Mouse (Mus musculus) embryonic facial prominence, embryonic 13.5 days (tissue): ENCODE results near the gene Dbp. TPM values are rescaled to one million over a fixed set of nuclear protein-coding genes. Genes with fewer than 3 reads are reported as not detected.
A peak's percentile ranks its signal among the peaks of the same experiment; 100 is the strongest.

Experiments
- ATAC-seq: fragments of 200-750 bp; cut with Nextera tagmentation; 2 replicates; pipeline ENCODE4 v1.8.0; 2017; ENCODE audit warnings: low read depth; ENCODE audit not compliant: insufficient number of reproducible peaks, insufficient read depth, low FRiP score, low TSS enrichment
- H3K27ac ChIP-seq: fragments of 300-500 bp; sonication (generic); 2 replicates; pipeline ENCODE4 v1.5.1; 2015; ENCODE audit warnings: moderate library complexity, mild to moderate bottlenecking, inconsistent platforms
- H3K27me3 ChIP-seq: fragments of 300-500 bp; sonication (generic); 2 replicates; pipeline ENCODE4 v1.6.1; 2015; ENCODE audit warnings: mild to moderate bottlenecking, inconsistent platforms
- H3K36me3 ChIP-seq: fragments of 300-500 bp; sonication (generic); 2 replicates; pipeline ENCODE4 v1.6.1; 2015; ENCODE audit warnings: mild to moderate bottlenecking, inconsistent platforms
- H3K4me1 ChIP-seq: fragments of 300-500 bp; sonication (generic); 2 replicates; pipeline ENCODE4 v1.6.1; 2015; ENCODE audit warnings: inconsistent platforms
- H3K4me2 ChIP-seq: fragments of 300-500 bp; sonication (generic); 2 replicates; pipeline ENCODE4 v1.6.1; 2015; ENCODE audit warnings: moderate library complexity, mild to moderate bottlenecking, inconsistent platforms
- H3K4me3 ChIP-seq: fragments of 300-500 bp; sonication (generic); 2 replicates; pipeline ENCODE4 v1.5.1; 2015; ENCODE audit warnings: mild to moderate bottlenecking, inconsistent platforms
- H3K9ac ChIP-seq: fragments of 300-500 bp; sonication (generic); 2 replicates; pipeline ENCODE4 v1.6.1; 2015; ENCODE audit warnings: mild to moderate bottlenecking, inconsistent platforms
- H3K9me3 ChIP-seq: fragments of 300-500 bp; sonication (generic); 2 replicates; pipeline ENCODE4 v1.6.1; 2016; ENCODE audit warnings: inconsistent platforms
- WGBS: fragments of 180-500 bp; shearing (Covaris S2); methylation state at CpG from one replicate; pipeline ENCODE4 v1.1.7; 2015; ENCODE audit warnings: mixed read lengths; 5-methylcytosine and 5-hydroxymethylcytosine counted together
- polyA plus RNA-seq: library from polyadenylated mRNA; unstranded; fragments of >200 nt; fragmentation: Nextera tagmentation; extraction: Ambion mirVana; gene quantifications from 2 replicates; pipeline ENCODE4 v1.2.1, GENCODE M21; 2015

Gene Dbp
- polyA plus RNA-seq, 1 experiment from 2014 or later: 10.2 TPM

DNA sequence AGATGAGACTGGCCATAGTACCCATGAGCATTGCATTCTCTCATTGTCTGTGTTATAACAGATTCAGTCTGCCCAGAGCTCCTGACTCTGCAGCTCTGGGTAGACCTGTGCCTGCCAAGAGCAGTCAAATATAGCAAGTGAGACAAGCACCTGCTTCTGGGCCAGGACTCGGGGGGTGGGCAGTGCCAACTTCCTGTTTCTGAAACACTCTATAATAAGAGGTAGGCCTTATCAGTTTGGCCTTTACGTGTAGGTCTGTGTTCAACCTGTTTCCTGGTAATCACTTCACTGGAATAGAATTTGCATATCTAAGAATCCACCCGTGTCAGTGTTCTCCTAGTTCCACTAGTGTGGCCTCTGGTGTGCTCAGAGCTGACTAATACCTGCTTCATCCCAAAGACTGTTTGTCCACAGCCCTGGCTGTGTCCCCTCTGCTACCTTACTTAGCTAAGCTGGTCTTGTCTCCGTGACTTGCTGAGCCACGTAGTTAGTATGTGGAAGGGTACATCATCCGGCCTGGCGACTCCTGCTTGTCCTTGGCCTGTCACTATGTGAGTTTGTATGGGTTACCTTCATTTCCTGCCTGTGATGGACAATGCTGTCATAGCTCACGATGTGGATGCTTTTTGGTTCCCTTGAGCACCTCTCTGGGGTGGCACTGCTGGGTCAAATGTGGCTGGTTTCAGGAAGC lies 23.7 kb upstream of the Dbp start:
- ATAC-seq: no peak
- no peak overlapping the region for H3K27ac ChIP-seq
- H3K27me3 ChIP-seq: no peaks in the 10 kb centered on the region
- H3K4me3 ChIP-seq: no peak overlapping the region
- H3K4me2 ChIP-seq: no peak overlapping the region
- no peaks in the 10 kb centered on the region for H3K9me3 ChIP-seq
- 84% methylated on average over 8 of the region's 8 CpGs for WGBS
- no peak overlapping the region for H3K9ac ChIP-seq
- H3K4me1 ChIP-seq: peaks cover 41% of the 10 kb centered on the region
- no peaks in the 10 kb centered on the region for H3K36me3 ChIP-seq

DNA sequence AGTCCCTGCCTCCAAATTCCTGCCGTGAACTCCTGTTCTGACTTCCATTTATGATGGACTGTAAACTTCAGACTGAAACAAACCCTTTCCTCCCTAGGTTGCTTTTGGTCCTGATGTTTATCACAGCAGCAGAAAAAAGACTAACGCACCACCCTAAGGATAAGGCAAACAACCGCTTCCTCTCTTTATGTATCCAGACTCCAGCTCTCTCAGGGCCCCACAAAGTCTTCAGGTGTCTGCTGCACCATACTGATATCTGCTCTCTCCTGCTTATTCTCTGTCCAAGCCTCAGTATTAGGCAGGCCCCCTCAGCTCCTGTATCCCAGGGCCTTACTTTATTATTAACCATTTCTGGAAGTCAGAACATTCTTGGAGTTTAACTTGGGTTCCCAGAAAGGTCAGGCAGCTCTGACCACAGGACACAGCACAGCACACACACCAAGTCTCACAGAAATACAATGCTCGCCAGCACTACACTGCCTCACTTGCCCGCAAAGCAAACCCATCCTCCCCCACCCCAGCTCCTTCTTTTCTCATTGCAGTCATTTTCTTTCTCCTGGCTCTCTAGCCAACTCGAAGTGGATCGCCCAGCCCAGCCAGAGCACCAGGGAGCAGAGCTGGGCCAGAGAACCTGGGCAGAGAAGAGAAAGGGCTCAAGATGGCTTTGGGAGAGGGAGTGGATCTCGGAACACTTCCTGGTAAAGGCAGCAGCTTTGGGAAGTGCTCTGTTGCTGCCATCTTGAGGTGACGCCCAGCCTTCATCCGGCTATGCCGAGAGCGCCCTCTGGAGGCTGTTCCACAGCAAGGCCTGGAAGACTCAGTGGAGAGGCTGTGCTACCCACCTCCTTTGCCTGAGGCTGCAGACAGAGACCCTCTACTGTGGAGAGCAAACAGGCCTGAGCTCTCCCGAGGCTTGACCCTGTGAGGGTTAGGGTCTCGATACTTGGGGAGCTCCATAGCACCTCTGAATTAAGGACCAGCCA lies 22.5 kb upstream of the Dbp start:
- Histone ChIP-seq H3K4me1 (peaks cover 48% of the 10 kb centered on the region), H3K4me3 (0 out of 2 replicates have a peak overlapping the region, but pooled peaks have one; percentile 13), H3K9ac (peak overlapping the region; percentile 41; the same call in 1 of the 2 replicates), H3K4me2 (peak overlapping the region; percentile 50), H3K27me3 (no peaks in the 10 kb centered on the region), H3K9me3 (no peaks in the 10 kb centered on the region), H3K27ac (peak overlapping the region; percentile 51; the same call in 1 of the 2 replicates), H3K36me3 (no peaks in the 10 kb centered on the region)
- 30% methylated on average over 14 of the region's 14 CpGs for WGBS
- no peak; the same call in 1 of the 2 replicates for ATAC-seq

DNA sequence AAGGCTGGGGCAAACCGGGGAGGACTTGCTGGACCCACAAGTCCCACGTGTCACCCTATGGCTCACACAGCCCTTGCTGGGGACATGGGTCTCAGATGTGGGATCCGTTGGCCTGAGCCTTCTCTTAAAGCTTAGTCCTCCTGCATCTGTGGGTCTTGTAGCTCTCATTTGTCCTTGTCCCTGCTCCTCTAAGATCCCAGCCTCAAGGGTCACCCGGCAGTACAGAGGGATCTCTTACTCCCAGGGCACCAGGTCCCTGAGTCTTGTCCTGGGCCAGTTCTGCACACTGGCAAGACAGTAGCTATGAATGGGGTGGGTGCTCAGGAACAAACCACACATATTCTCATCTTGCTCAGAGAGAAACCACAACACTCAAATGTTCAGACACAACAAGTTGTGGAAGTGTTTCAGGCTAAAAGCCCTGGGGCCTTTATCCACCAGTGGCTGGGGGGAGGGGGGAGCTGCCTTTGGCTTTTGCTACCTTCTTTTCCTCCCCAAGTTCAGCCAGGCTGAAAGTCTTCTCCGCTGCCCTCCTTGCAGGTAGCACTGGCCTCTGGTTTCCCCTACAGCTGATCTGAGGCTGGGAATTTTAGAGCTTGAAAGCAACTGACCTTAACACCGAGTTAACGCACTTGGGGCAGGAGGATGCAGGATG lies 21.4 kb upstream of the Dbp start, which contains the start of gene Ntn5:
Gene Ntn5 (plus strand): TSS at position 627 of the 655 bp plus-strand sequence.
- WGBS: 69% methylated on average over 7 of the region's 7 CpGs
- H3K4me2 ChIP-seq: peak within 1 kb of the TSS; percentile 50
- no peak for ATAC-seq
- no peaks in the 10 kb centered on the region for H3K36me3 ChIP-seq
- H3K9me3 ChIP-seq: no peaks in the 10 kb centered on the region
- no peaks in the 10 kb centered on the region for H3K27me3 ChIP-seq
- peak within 1 kb of the TSS; percentile 7; the same call in 1 of the 2 replicates for H3K4me3 ChIP-seq
- peaks cover 48% of the 10 kb centered on the region for H3K4me1 ChIP-seq
- H3K9ac ChIP-seq: peak within 1 kb of the TSS; percentile 57; the same call in 1 of the 2 replicates
- H3K27ac ChIP-seq: peak within 1 kb of the TSS; percentile 87

DNA sequence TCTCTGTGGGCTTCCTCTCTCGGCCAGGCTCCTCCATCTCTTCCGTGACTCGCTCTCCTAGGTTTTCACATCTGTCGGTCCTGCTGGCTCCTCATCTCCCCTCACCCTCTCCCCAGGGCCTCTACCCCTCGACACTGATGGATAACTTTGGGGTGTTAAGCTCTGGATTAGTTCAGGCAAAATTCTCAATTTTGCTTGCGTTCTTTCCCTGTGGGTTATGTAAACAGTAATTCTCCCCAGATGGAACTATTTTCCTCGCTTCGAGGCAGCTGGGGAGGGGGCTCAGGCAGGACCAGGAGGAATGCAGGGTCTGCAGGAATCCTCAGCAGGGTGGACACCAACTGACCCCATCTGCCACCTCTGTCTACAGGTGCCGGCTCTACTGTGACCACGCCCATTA lies 19.1 kb upstream of the Dbp start:
- Histone ChIP-seq H3K9me3 (no peaks in the 10 kb centered on the region), H3K27ac (peak overlapping the region; percentile 87), H3K4me2 (peak overlapping the region; percentile 44), H3K9ac (peak overlapping the region; percentile 57), H3K4me1 (peaks cover 48% of the 10 kb centered on the region), H3K27me3 (no peaks in the 10 kb centered on the region), H3K36me3 (no peaks in the 10 kb centered on the region), H3K4me3 (0 out of 2 replicates have a peak overlapping the region, but pooled peaks have one; percentile 18)
- no peak for ATAC-seq
- 17% methylated on average over 10 of the region's 10 CpGs for WGBS

DNA sequence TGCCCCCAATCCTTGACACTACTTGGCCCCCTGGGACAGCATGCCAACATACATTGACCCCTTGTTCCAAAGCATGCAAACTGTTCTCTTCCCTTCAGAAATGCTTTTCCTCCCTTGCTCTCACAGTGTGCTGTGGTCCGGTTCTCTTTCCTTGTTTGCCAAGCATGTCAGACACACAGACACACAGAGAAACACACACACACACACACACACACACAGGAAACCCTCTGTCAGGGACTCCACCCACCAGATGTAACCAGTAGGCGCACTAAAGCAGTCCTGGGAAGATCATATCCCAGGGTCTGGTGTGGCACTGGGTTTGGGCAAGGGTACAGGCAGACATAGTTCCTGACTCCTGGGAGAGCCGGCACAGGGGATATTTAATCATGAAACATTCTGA lies 18.0 kb upstream of the Dbp start:
- Histone ChIP-seq H3K4me2 (0 out of 2 replicates have a peak overlapping the region, but pooled peaks have one; percentile 44), H3K36me3 (no peaks in the 10 kb centered on the region), H3K9me3 (no peaks in the 10 kb centered on the region), H3K27ac (peak overlapping the region; percentile 87; the same call in 1 of the 2 replicates), H3K4me3 (no peak overlapping the region), H3K27me3 (no peaks in the 10 kb centered on the region), H3K9ac (peak overlapping the region; percentile 21; the same call in 1 of the 2 replicates), H3K4me1 (peaks cover 48% of the 10 kb centered on the region)
- WGBS: 70% methylated on average over 3 of the region's 3 CpGs
- ATAC-seq: no peak

DNA sequence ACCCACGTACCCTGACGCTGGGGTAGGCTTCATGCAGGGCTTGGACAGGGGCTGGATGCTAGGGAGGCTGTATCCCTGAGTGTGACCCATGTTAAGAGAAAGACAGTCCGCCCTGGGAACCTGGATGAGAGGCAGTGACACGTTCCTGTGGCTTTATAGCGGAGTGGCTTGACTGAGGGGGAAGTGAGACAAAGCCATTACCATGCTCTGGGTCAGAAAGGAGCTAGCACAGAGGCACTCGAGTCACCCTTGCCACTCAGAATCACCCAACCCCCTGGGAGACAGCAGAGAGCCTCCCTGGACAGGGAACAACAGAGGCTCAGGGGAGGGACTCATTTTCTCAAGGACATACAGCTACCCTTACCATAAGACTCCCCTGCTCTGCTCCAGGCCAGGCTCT lies 15.8 kb upstream of the Dbp start:
- no peak for ATAC-seq
- Histone ChIP-seq H3K27ac (no peak overlapping the region), H3K4me1 (peaks cover 32% of the 10 kb centered on the region), H3K36me3 (no peaks in the 10 kb centered on the region), H3K4me2 (no peak overlapping the region), H3K4me3 (no peak overlapping the region), H3K9ac (no peak overlapping the region), H3K9me3 (no peaks in the 10 kb centered on the region), H3K27me3 (no peaks in the 10 kb centered on the region)
- WGBS: 56% methylated on average over 6 of the region's 6 CpGs

DNA sequence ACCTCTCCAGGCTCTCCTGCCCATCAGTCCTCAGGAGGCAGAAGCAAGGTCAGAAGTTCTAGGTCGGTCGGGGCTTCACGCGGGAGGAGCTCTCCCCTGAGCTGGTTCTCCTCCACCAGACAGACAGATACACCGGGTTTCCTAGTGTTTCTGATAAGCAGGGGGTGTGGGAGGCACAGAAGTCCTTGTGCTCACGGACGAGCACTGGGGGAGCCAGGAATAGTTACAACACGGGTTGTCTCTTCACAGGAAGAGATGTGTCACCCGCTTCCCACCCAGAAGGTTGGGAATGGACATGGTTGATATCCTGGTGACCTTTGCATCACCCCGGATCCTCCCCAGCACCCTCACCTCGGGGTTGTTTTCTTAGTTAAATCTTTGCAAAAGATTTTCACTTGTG lies 15.1 kb upstream of the Dbp start:
- Histone ChIP-seq H3K36me3 (no peaks in the 10 kb centered on the region), H3K4me3 (no peak overlapping the region), H3K4me2 (no peak overlapping the region), H3K4me1 (peaks cover 32% of the 10 kb centered on the region), H3K27me3 (no peaks in the 10 kb centered on the region), H3K9me3 (no peaks in the 10 kb centered on the region), H3K9ac (no peak overlapping the region), H3K27ac (no peak overlapping the region)
- 76% methylated on average over 11 of the region's 11 CpGs for WGBS
- no peak for ATAC-seq

DNA sequence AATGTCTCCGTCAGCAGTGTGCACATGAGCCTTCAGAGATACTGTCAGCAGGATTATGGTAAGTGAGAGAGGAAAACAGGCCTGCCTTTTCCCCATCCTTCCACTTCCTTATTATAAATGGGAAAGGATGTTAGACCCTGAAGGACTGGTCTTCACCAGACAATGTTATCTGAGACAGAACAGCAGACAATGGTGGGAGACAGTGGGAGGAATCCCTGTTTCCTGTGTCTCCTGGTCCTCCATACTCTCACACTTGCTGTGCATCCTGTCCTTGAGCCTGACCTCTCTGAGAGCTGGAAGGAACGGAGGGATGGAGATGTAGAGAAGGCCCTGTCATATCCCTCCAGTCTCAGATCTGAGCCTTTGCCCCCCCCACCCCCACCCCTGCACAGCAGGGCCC lies 12.5 kb upstream of the Dbp start:
- H3K4me3 ChIP-seq: no peak overlapping the region
- H3K4me2 ChIP-seq: no peak overlapping the region
- peaks cover 17% of the 10 kb centered on the region for H3K4me1 ChIP-seq
- no peak overlapping the region for H3K9ac ChIP-seq
- H3K36me3 ChIP-seq: no peaks in the 10 kb centered on the region
- H3K27me3 ChIP-seq: no peaks in the 10 kb centered on the region
- WGBS: 74% methylated on average over 2 of the region's 2 CpGs
- H3K9me3 ChIP-seq: no peaks in the 10 kb centered on the region
- H3K27ac ChIP-seq: no peak overlapping the region
- ATAC-seq: no peak

DNA sequence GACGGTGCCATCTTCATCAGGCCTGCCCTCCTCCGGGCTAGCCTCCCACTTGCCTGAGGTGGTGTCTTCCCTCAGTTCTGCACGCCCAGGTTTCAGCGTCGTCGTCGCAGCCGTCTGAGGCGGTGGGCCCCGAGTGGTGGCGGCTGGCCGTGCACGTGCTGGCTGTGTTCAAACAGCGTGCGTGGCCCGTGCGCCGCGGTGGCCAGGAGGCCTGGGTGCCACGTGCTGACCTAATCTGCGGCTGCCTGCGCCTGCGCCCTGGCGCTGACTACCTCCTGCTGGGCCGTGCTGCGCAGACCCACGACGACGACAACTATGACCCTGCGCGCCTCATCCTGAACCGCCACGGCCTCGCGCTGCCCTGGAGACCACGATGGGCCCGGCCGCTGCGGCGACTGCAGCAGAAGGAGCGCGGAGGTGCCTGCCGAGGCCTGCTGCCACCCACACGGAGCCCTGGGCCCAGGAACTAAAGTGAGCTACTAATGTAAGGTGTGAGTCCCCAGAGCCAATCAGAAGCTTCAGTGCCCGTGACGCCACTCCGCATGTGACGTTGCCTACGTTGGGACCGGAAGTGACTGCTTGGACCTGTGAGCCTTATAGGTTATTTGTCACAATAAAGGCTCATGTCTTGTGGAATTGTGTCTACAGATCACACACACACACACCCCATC lies 10.8 kb upstream of the Dbp start, which contains the start of gene Sec1:
Gene Sec1 (minus strand): TSS at position 482 of the 671 bp plus-strand sequence.
- peak; percentile 12; the same call in 1 of the 2 replicates for ATAC-seq
- peak within 1 kb of the TSS; percentile 75 for H3K27ac ChIP-seq
- H3K27me3 ChIP-seq: peaks cover 12% of the 10 kb centered on the region
- WGBS: 88% methylated on average over 50 of the region's 50 CpGs
- no peak within 1 kb of the TSS for H3K4me2 ChIP-seq
- H3K9me3 ChIP-seq: no peaks in the 10 kb centered on the region
- H3K36me3 ChIP-seq: no peaks in the 10 kb centered on the region
- H3K9ac ChIP-seq: 0 out of 2 replicates have a peak within 1 kb of the TSS, but pooled peaks have one; percentile 36
- H3K4me3 ChIP-seq: no peak within 1 kb of the TSS
- H3K4me1 ChIP-seq: peaks cover 17% of the 10 kb centered on the region

DNA sequence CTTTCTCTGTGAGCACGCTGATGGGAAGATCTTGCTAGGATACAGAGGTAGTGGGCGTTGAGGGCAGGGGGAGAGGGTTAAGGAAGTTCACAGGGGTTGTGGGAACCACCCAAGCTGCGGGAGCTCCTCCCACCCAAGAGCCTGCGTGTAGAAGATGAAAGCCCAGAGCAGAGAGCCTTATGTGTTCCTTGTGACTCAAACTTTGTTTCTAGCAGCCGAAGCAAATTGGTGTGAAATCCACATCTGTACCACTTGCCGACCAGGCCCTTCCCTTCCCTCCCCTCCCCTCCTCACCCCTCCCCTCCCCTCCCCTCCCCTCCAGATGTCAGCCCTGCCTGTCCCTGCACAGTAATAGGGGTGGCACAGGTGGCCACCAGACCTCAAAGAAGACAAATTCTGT lies 9.8 kb upstream of the Dbp start:
- peak; percentile 18; the same call in 1 of the 2 replicates for ATAC-seq
- H3K4me3 ChIP-seq: no peak overlapping the region
- WGBS: 6% methylated on average over 6 of the region's 6 CpGs
- H3K27me3 ChIP-seq: peaks cover 22% of the 10 kb centered on the region
- peak overlapping the region; percentile 75 for H3K27ac ChIP-seq
- H3K36me3 ChIP-seq: no peaks in the 10 kb centered on the region
- no peaks in the 10 kb centered on the region for H3K9me3 ChIP-seq
- no peak overlapping the region for H3K9ac ChIP-seq
- no peak overlapping the region for H3K4me2 ChIP-seq
- H3K4me1 ChIP-seq: peaks cover 26% of the 10 kb centered on the region
